Mouse (Mus musculus) layer of hippocampus, adult 9-10 months (tissue): Measurements from ENCODE around the gene Kazald1.

Experiments used
- DNase-seq: peaks from one replicate; pipeline ENCODE4 v3.0.0; 2022; ENCODE audit warnings: low spot score

Gene Kazald1

DNA sequence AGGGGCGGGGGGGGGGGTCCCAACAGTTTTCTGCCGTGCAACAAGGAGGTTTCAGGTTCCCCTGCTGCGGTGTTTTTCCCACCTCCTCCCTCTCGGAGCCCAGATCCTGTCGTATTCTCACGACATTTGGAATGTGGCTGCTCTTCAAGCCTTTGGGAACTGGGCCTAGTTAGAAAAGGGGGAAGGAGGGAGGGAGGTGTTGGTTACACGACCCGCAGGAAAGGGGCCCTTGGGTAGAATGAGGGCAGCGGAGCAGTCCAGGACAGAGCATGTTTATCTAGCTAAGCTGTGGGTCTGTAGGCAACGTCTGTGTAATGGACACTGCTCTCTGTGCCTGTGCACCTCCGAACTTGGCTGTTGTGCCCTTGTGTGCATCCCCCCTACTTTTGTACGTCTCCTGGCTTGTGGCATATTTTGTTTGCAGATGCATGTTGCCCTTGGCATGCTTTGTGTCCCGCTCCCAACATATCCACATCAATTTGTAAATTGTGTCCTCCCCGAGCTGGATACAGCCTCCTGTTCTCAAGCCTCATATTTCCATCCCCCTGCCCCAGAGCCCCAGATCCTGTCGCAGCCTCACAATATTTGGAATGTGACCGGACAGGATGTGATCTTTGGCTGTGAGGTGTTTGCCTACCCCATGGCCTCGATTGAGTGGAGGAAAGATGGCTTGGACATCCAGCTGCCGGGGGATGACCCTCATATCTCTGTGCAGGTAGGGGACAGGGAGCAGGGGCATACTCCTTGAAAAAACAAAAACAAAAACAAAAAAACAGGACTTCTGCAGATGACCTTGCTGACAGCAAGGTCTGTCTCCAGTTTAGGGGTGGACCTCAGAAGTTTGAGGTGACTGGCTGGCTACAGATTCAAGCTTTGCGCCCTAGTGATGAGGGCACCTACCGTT is 3.0 kb downstream of the Kazald1 start:
- no peak for DNase-seq

- no peak for DNase-seq
Measured at GRCm38 (mm10) chr19:45078971-45079764, 4.1 kb downstream of the Kazald1 start.

DNA sequence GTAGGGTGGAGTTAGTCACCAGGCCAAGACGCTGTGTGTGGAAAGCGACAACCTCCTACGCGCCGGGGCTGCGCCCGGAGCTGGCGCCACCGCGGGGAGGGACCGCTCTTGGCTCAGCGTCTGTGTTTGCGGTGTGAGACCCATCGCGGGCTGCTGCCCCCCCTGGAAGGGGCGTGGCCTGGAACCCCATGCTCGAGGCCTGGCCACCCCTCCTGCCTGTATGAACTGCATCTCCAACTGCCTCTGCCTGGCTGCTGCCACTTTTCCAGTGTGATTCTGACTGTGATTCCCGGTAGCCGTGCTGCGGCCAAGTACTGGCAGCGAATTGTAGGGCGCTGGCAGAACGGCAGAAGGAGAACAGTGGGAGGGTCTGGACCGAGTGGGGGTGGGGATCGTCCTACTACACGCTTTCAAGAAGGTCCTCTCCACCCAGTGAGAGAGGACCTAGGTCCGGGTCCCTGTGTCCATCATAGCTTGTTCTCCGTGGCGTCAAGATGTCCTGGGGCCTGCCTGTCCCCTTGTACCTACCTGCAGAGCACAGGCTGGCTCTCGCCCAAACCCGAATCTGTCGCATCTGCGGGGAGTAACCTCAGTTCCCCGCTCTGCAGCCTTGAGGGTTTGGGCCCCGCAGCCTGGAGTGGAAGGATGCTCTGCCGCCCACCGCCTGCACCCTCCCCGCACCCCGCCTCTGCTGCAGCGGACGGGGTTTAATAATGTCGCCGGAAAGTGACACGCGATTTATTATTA is 4.9 kb downstream of the Kazald1 start:
- DNase-seq = no peak

DNA sequence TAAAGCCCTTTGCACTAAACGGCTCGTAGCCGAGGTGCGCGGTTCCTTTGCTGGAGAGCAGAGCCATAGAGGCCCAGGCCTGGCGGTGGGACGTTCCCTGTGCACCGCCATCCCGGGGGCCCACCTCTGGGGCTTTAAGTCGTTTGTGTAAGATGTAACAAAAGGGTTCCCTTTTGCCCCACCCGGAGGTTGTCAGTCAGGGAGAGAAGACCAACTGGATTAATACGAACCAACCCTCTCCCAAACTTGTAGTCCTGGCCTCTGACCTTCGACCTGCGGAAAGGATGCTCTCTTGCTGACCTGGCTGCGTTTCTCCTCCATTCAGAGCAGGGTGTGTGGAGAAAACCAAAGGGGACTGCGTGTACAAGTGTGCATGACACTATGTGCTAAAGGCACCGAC is 5.7 kb downstream of the Kazald1 start:
- DNase-seq = no peak

DNA sequence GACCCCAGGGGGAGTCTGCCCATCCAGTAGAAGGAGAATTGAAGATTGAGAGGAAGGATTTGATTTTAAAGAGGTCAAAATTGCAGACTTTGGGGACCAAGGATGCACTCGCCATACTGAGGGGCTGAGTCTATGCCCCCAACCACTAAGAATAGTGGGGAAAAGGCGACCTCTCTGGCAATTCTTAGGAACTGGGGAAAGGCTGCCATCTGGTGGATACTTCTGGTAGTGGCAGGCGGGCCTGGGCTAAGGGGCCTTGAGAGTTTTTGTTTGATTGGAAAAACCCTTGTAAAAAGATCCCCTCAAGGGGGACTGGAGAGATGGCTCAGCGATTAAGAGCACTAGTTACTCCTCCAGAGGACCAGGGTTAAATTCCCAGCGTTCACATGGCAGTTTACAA is 6.2 kb downstream of the Kazald1 start:
- DNase-seq = no peak

DNA sequence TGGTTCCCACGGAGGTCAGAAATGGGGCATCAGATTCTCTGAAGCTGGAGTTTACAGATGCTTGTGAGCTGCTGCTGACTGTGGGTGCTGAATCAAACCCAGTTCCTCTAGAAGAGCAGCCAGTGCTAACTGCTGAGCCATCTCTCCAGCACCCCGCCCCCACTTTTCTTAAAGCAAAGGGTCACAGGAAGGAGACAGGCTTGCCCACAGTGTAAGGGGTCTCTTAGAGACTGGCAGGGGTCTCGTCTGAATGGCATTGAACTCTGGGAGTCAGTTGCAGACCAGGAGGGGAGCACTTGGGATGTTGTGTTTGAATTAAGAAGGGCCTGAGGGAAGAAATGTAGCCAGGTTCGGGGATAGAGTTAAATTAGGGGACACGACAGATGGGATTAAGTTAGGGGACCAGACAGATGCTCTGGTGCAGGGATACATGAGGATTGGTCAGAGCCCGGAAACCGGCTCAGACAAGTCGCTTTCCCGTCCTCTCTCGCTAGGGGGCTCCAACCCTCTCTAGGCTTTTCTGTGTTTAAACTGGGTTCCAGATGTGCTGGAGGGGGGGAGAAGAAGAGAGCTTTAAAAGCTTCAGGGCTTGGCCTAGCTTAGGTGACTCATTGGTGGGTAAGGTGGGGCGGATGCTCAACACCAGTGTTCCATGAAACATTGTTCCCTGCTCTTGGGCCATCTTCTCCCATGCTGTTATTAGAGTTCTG is 7.0 kb downstream of the Kazald1 start:
- DNase-seq = no peak

DNA sequence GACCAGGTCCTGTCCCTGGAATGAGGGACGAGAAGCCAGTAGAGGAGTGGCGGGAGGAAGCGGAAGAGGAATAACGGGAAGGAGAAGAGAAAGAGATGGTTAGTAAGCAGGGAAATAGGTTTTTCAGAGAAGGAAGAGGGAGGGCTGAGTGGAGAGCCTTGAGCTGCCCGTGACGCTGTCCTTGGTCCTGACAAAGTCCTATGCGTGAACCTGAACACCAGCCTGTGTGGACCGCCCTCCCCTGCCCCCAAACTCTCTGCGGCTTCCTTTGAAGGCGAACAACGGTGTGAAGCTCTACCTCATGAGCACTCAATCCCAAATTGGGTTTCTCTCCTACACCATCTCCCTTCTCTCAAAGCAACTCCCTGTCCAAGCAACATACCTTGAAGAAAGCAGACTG is 22.8 kb downstream of the Kazald1 start:
- DNase-seq = no peak

- no peak for DNase-seq
Measured at GRCm38 (mm10) chr19:45100486-45101270, 25.6 kb downstream of the Kazald1 start.

DNA sequence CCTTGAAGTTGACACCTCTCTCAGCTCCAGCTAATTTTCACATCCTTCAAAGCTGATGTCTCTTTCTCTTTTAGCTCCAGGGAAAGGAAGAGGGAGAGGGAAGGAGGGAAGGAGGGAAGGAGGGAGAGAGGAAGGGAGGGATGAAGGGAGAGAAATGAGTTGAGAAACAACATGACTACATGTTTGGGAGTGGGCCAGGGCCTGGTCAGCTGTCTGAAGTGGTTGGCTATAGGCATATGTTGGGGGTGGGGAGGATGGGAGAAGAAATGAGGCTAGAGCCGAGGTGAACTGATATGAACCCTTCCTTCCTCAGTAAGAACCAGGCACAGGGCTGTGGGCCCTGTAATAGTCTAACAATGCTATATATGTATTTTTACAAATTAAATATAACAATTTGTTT is 30.6 kb downstream of the Kazald1 start:
- DNase-seq = no peak

- DNase-seq = no peak
Measured at GRCm38 (mm10) chr19:45106689-45107088, 31.6 kb downstream of the Kazald1 start.

- no peak for DNase-seq
Measured at GRCm38 (mm10) chr19:45110681-45111080, 35.6 kb downstream of the Kazald1 start.

- no peak for DNase-seq
Measured at GRCm38 (mm10) chr19:45112444-45112843, 37.4 kb downstream of the Kazald1 start.

- no peak for DNase-seq
Measured at GRCm38 (mm10) chr19:45113791-45114460, 38.9 kb downstream of the Kazald1 start.

DNA sequence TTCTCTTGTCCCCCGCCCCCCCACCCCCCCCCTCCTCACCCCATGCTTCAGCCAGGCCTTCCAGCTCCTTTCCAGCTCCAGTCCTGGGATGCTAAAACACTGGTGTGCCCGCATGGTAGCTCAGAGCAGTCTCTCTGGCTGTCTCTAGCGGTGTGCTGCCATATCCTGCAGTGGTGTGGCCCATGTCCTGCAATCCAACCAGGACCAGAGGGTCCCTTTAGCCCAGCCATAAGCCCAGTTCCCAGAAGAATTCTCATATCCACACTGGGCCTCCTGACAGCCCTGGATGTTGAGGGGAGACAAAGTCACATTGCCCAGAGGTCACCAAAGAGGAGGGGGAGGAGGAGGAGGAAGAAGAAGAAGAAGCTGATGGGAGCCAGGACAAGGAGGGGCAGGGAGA is 39.7 kb downstream of the Kazald1 start:
- no peak for DNase-seq

DNA sequence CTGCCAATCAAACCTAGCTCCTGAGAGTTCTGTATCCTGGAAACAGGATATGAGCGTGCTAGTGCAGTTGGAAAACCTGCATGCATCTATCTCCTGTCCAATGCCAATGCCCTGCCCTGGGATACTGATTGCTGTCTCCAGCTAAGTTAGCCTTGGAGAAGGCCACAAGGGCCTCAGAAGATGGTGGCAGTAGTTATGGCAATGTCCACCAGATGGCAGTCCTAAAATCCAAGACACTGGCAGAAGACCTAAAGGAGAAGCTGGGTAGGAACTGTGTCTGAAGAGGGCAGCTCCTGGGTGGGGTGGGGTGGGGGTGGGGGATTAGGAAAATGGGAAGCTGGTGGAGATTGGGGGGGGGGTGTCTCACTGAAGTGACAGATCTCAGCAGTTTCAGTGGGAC is 41.8 kb downstream of the Kazald1 start:
- DNase-seq = peak; percentile 26
